Mouse (Mus musculus): ENCODE data around the gene Ptgdr.
"Not testable (repeated sequence)": the region's sequence is repeated elsewhere in the genome, so short reads cannot be mapped to it uniquely, and the experiment has no call there.

The Ptgdr gene

DNA sequence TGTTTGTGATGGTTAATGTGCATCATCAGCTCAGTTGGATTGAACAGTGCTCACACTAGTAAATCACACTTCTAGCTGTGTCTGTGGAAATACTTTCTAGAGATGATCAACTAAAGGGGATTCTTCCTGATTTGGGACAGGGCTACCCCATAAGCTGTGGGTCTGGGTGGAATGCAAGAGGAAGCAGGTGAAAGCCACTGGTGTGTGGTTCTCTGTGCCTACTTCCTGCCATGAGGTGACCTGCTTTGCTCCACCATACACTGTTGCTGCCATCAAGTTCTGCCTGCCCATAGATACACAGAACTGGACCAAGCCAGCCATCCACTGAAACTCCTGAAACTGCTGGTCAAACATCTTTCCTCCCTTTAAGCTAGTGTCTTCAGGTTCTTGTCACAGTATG lies 46.0 kb downstream of the Ptgdr start:
- DNase-seq (ENCODE audit: low spot score in 2 of 2) = not testable (repeated sequence)

Measured in urinary bladder, postnatal 36 days (tissue).